Mouse (Mus musculus) frontal cortex, postnatal 14 days (tissue): ENCODE data around the gene Gm2a.
"Not testable (repeated sequence)": the region's sequence is repeated elsewhere in the genome, so short reads cannot be mapped to it uniquely, and the experiment has no call there.

ENCODE experiments used
- DNase-seq, 2 experiments: peaks; one replicate each; pipeline ENCODE4 v3.0.0; 2022; ENCODE audit warnings: low spot score in 2 of 2

Gm2a gene

GRCm38 (mm10) chr11:55096731-55097462 lies 1.0 kb upstream of the Gm2a start:
- no peak for DNase-seq

- no peak for DNase-seq
Observed at GRCm38 (mm10) chr11:55098189-55098915, 437 bp downstream of the Gm2a start.

GRCm38 (mm10) chr11:55099019-55099771 lies 1.3 kb downstream of the Gm2a start:
- DNase-seq: no peak

- no peak for DNase-seq
Observed at GRCm38 (mm10) chr11:55099868-55100267, 2.0 kb downstream of the Gm2a start.

- DNase-seq: no peak
Observed at GRCm38 (mm10) chr11:55102015-55102414, 4.1 kb downstream of the Gm2a start.

GRCm38 (mm10) chr11:55103229-55103628 lies 5.3 kb downstream of the Gm2a start:
- DNase-seq: no peak

GRCm38 (mm10) chr11:55105389-55105788 lies 7.5 kb downstream of the Gm2a start:
- no peak for DNase-seq

- DNase-seq: no peak
Observed at GRCm38 (mm10) chr11:55106636-55107035, 8.7 kb downstream of the Gm2a start.

GRCm38 (mm10) chr11:55109521-55110300 lies 11.8 kb downstream of the Gm2a start:
- DNase-seq: no peak

- no peak for DNase-seq
Observed at GRCm38 (mm10) chr11:55110566-55111169, 12.8 kb downstream of the Gm2a start.

GRCm38 (mm10) chr11:55113209-55113860 lies 15.4 kb downstream of the Gm2a start:
- DNase-seq: no peak

GRCm38 (mm10) chr11:55113861-55114250 lies 15.9 kb downstream of the Gm2a start:
- DNase-seq: not testable (repeated sequence)

- DNase-seq: no peak
Observed at GRCm38 (mm10) chr11:55114291-55114690, 16.4 kb downstream of the Gm2a start.

- DNase-seq: no peak
Observed at GRCm38 (mm10) chr11:55116004-55116403, 18.1 kb downstream of the Gm2a start.

GRCm38 (mm10) chr11:55117031-55117430 lies 19.1 kb downstream of the Gm2a start:
- no peak for DNase-seq

GRCm38 (mm10) chr11:55120279-55120678 lies 22.4 kb downstream of the Gm2a start:
- no peak for DNase-seq

GRCm38 (mm10) chr11:55120821-55121271 lies 22.9 kb downstream of the Gm2a start:
- DNase-seq: no peak

- DNase-seq: no peak
Observed at GRCm38 (mm10) chr11:55121430-55121829, 23.5 kb downstream of the Gm2a start.

- DNase-seq: no peak
Observed at GRCm38 (mm10) chr11:55126663-55127062, 28.7 kb downstream of the Gm2a start.

- no peak for DNase-seq
Observed at GRCm38 (mm10) chr11:55127937-55128336, 30.0 kb downstream of the Gm2a start.

GRCm38 (mm10) chr11:55128411-55128810 lies 30.5 kb downstream of the Gm2a start:
- no peak for DNase-seq
